Mouse (Mus musculus) embryo, embryonic 10.5 days (tissue): ENCODE measurements around the gene Mthfs.
"Not testable (repeated sequence)": the region's sequence is repeated elsewhere in the genome, so short reads cannot be mapped to it uniquely, and the experiment has no call there.

Source experiments
- DNase-seq: peaks from one replicate; pipeline ENCODE4 v3.0.0-alpha.2; 2015; ENCODE audit warnings: low spot score

Gene Mthfs

DNA sequence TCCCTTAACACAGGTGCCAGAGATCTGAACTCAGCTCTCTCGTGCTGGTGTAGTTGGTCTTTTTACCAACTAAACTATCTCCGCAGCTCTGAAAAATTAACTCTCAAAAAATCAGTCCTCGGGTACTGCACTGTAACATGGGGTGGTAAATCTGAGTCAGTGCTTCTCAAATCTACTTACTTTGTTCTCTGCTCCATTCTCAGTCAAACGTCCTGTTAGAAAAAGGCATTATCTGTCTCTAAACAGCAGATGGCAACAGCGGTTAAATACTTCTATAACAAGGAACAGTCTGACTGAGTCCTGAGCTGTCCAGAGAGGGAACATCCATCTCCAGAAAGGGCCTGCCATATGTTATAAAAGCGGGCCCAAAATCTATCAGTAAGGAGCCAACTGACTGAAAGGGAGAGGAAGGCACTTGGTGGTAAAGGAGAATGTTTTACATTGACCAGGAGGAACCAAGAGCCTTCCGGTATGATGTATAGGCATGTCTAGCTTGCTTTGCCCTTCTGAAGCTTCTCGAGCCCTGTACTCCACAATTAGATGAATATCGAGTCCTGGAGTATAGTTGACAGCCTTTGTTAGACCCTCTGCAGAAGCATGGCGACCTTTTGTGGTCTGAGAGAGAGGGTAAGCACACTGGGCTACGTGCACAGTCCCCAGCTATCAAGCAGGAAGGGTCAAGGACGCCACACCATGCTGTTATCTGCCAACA, at the start of gene Mthfs:
Gene Mthfs, plus strand, starts transcription at position 324 of the 712 bp plus-strand sequence.
- DNase-seq, result peak; percentile 12

DNA sequence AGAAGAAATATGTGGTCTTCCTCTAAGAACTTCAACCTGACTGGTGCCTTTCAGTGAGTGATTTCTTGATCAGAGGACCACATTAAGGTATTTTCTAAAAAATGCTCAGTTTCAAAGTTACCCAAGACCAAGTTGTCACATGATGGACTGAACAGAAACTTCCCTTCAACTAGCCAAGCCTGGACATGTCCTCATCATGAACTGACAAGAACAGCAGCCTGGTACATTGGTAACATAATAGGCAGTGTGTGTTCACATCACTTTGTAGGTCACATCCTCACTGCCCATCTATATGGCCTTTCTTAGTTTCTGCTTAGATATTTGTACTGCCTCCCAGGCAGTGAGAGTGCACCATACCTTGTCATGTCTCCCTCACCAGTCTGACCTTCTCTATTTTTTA, 37.9 kb upstream of the Mthfs start:
- DNase-seq, result not testable (repeated sequence)

DNA sequence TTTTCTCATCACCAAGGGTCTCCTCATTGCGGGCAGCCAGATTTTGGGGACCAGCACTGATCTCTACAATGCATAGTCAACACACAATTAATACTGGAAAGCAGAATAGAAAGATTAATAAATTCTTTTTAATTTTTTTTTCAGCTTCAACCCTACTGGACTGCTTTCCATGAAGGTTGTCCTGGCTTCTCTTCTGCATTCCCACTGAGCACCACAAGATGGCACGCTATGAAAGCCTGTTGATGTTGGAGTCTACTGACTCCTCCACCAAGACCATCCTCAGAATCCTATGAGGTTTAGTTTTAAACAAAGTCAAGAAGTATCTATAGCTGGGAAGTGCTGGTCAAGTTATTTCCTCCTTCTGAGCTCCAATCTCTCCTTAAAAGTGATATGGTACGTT, 31.6 kb upstream of the Mthfs start:
- peak; percentile 39 for DNase-seq

DNA sequence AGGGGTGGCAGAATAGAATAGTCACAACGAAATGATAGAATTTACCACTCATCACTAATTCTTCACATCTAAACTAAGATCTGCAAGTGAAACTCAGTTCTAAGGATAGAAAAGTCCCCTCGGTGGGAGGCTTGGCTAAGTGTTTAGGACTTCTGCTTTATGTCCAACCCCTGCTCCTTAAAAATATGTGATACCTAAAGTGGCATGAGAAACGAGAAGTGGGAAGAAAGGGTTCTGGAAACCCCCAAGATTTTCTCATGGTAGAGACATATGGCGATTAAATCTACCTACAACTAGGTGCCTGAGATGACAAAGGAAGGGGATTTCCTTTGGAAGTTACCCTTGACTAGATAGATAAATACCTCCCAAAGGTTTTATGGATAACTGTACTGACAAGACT, 31.0 kb upstream of the Mthfs start:
- not testable (repeated sequence) for DNase-seq

DNA sequence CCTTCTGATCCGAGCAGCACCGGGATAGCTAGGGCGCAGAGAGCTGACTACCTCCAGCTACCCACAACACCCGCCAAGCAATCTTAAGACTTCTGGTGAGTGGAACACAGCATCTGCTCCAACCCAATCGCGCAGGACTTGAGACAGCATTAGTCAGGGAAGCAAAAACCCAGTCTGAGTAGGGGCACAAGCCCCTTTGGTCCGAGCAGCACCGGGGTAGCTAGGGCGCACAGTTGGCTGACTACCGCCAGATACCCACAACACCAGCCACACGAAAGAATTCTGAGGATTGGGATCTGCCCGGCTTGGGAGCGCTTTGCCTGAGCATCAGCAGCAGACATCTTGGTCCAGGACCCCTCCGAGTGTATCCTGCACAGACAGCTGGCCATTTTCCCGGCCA, 23.5 kb upstream of the Mthfs start:
- DNase-seq, result not testable (repeated sequence)

DNA sequence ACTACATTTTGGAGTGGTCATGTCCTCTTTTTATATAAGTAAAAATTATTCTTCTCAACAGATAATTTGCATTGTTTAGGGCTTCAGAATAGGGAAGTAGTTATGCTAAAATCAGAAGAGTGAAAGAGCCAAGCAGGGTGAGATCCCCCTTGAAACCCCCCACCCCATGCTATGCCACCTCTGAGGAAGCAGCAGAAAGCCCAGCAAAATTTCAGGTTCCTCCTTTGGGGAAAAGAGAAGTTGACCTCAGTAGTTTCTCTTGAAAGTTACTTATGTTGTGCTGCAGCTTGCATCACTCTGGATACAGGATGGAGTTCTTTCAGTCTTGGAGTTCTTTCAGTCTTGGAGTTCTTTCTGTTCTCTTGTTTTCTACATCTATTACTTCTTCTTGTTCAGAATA, 15.0 kb upstream of the Mthfs start:
- DNase-seq, result not testable (repeated sequence)

DNA sequence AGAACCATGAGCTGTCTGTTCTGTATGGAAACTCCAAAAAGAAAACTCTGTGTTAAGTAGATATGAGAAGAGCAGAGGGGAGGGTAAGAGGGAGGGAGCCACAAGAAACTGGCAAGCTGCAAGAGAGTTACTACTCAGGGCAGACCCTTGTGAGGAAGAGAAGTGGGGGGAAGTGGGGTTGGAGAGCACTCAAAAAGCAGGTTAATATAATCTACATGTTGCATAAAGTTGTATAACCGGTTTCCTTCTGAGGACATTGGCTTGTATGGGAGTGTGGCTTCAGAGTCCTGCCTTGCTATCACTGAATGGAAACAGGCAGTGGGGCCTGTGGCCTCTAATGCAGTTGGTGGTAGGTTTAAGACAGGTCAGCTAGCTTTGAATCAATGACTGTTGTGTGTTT, 13.0 kb upstream of the Mthfs start:
- DNase-seq, result not testable (repeated sequence)

DNA sequence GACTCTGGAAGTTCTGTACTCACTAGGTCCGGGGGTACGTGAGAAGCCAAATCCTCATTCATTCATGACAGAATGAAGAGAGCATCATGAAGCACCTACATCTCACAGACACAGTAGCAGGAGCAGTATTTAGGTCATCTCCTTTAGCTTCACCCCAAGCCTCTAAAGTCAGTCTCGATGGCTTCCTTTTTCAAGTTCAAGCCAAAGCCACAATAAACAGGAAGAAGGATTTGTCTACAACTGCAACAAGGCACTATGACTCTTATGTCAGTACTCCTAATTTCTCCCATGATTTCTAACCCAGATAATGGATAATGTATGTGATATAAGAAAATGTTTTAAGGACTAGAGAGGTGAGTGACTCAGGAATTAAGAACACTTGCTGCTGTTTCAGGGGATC, 12.1 kb upstream of the Mthfs start:
- DNase-seq, result not testable (repeated sequence)

DNA sequence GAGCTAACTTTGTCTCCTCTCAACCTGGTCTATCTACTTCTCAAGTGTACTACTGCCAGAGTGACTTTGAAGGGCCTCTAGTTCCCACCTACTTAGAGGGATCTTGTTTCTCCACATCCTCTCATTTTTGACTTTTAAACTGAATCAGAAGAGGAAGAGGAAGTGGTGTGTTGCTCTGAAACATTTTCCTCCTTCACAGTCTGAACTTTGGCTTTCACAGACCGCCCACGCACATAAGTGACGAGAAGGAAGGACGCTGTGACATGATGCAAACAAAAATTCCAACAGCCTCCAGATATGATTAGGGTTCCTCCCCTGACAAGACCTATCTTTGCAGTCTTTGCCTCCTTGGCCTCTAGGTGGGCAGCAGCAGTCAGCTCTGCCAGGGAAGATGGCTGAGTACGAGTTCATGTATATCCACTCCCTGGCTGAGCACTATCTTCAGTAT, 11.5 kb upstream of the Mthfs start, which contains the start of the genes Bcl2a1b and Gm29094:
Gene Bcl2a1b, plus strand, starts transcription at position 241 of the 448 bp plus-strand sequence.
Gene Gm29094, plus strand, starts transcription at position 411 of the 448 bp plus-strand sequence.
- not testable (repeated sequence) for DNase-seq

DNA sequence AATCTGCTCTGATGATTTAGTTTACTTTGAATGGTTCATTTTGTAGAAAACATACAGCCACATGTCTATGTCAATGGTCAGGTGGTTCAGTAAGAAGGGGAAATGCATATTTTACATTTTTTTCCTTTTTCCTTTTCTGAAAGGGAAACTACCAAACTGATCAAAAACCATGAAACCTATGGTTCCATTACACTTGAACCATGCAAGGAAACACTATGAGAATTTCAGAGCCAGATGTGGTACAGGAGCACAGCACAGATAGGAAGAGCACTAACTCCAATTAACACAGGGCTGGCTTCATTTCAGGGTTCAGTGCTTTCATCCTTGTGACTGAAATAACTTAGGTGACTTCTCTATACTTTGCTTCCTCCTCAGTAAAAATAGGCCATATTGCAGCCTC, 8.2 kb upstream of the Mthfs start:
- DNase-seq, result not testable (repeated sequence)

DNA sequence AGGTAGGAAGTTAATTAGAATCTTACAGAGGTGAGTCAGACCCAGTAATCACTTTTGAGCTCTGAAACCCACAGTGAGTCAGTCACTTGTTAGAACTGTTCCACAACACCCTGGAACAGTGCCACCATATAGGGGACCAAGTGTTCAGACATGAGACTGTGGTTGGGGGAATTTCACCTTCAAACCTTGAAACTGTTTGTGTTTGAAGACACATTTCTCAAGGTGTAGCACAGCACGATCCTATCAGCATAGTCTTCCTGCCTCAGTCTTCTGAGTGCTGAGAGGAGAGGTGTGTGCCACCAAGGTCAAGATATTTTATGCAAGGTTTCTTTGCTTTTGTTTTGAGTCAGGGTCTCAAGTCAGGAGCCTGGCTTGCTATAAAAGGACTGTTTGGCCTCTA, 1.5 kb upstream of the Mthfs start:
- not testable (repeated sequence) for DNase-seq

DNA sequence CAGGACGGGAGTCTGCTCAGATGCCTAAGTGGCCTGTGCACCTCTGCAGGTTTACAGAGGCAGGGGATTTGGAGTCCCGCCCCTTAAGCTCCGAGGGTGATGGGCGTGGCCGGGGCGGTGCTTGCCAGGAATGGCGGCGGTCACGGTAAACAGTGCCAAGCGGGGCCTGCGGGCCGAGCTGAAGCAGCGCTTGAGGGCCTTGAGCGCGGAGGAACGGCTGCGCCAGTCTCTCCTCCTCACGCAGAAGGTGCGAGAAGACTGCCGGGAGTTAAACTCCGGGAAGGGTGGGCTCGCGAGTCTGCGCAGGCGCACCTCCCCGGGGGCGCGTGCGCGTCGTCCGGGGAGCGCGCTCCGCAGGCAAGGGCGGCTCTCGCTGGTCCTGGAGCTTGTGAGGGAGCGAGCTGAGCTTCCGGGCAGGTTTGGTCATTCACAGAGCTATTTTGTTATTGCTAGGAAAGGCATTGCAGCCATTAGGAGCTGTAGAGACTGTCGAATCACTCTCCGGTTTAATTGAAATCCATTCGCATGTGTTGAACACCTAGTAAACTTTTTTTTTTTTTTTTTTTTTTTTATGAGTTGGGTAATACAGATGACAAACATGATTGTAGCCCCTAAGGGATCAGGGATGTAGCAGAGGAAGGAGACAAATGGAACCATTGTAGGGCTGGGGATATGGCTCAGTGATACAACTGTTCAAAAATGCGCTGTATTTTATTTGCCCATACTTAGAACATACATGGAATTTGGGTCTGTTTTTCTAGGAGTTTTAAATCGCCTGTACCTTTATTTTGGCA, 786 bp downstream of the Mthfs start:
- peak; percentile 12 for DNase-seq

DNA sequence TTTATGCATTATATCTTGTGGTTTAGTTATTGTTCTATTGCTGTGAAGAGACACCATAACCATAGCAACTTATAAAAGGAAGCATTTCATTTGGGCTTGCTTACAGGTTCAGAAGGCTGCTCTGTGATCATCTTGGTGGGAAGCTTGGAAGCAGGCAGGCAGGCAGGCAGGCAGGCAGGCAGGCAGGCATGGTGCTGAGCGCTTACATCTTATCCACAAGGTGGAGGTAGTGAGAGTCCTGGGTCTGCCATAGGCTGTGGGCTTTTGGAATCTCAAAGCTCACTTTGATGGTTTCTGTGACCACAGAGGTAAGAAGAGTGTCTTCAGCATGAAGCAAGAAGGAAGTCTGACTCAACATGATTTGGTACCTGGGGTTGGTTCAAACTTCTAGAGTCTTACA, 2.0 kb downstream of the Mthfs start:
- DNase-seq, result peak; percentile 4

DNA sequence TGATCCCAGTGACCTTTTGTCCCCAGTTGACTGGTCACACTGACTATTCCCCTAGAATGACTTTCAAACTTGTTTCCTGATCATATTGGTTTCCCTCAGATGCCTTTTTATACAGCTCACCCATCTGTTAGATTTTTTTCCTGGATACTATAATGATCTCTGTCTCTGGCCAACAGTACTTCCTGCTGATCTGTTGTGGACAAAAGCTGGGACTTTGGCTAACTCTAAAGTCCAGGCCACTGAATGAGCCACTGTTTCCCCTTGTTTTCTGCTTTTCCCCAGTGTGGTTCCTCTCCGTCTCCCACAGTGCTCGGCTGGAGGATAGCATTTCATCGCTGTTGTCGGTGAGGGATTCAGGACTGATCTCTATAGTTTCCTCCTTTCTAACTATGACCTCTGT, 7.7 kb downstream of the Mthfs start:
- not testable (repeated sequence) for DNase-seq

DNA sequence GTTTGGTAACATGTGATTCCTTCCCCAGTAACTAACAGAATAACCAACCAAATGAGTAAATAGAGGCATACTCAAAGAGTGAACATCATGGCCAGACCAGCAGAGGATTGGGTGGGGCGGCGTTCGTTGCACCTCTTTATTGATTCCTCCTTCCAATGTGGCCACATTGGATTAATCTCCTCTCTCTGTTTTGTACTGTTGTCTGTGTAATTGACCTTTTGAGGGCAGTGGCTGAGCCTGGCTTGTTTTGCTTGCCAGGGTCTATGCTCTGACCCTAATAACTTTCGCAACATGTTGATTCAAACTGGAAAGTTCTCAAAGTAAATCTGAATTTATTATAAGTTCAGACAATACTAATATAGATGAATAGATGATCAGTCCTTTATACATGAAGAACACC, 9.2 kb downstream of the Mthfs start:
- not testable (repeated sequence) for DNase-seq

DNA sequence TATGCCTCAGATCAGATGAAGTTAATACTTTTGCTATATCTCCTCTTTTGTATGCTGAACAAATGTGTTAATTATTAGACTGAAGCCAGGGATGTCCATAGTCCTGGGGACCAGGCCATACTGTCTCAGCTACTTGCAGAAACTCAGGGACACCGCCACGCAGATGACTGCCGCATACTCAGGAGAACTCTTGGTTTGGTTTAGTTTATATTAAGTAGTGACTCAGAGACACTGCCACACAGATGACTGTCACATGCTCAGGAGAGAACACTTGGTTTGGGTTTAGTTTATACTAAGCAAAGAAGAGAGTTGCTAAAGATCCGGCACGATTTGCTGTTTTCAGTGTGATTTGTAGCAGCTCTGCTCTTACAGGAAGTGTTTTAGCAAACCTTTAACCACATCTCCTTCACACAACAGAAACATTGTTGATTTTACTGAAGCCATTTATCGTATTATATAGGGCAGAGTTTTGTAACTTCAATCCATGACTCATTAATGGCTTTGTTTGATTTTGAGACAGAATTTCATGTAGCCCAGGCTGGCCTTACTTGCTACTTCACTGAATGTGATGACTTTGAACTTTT, 10.3 kb downstream of the Mthfs start:
- DNase-seq, result not testable (repeated sequence)

DNA sequence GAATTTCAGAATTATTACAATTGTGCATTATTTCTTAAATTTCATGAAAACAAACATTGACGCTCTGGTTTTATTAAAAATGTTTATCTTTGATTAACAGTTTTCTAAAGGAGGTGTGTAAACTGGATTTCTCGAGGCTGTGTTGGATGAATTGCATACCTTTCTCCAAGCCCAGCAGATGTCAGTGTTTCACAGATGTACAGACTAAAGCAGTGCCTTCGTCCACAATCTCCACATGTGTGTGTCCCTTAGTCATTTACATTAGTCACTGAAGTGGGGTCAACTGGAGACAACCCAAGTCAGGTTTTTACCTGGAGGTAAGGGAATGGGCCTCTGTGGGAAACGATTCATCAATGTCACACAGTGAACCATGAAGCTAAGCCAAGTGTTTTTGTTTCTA, 15.6 kb downstream of the Mthfs start:
- DNase-seq, result peak; percentile 43

DNA sequence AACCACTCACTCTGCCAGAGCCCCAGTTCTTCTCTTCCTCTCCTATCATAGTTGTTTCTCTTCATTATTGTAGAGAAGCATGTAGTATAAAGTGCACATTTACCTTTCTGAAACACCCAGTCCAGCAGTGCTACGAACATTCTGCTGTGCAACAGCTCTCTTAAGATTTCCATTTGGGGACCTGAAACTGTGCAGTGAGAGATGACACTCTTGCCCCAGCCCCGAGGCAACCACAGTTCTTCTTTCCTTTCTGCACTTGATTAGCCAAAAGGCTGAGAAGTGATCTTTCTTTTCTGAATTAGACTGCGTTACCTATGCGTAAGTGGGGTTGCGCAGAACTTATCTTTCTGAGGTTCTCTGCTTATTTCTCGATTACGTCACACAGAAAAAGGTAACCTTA, 17.6 kb downstream of the Mthfs start:
- DNase-seq, result no peak

DNA sequence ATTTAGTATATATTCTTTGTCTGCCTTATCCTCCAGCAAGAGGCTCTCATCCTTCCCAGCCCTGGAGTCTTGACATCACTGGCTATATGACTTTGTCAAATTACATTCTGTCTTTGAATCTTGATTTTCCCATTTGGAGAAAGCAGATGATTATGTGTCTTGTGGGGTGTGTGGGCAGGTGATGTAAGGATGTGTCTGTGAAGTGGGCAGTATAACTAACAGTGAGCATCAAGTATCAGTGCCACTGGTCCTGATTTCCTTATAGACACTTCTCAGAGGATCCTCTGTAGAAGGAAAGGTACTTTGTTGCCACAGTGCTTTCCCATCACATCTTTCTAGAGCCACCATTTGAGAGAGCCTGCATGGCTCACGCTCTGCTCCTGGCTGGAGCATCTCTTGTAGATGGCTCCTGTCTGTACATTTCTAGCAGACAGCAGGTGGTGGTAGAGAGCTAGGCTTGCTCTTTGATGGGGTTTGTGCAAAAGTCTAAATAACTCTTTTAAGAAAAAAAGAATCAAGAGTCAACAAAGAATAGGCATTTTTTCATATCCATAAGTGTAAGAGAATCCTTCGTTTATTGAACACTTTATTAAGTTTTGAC, 20.5 kb downstream of the Mthfs start:
- DNase-seq, result not testable (repeated sequence)

DNA sequence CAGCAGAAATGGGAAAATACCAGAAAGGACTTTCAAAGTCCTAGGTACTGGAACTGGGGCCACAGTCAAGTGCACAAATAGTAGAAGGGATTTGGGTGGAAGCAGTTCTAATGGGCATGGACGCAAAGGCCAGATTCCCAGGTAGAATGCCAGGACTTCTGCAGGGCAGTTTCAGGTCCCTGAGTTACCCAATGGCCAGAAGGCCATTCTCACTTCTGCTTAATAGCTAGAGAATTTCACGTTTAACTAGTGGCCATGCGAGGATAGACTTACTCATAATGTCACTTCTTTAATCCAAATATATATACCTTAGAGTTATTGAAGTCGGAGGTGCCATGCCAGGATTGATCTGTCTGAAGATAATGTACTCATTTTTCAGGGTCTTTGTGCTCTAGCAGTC, 26.7 kb downstream of the Mthfs start:
- not testable (repeated sequence) for DNase-seq

DNA sequence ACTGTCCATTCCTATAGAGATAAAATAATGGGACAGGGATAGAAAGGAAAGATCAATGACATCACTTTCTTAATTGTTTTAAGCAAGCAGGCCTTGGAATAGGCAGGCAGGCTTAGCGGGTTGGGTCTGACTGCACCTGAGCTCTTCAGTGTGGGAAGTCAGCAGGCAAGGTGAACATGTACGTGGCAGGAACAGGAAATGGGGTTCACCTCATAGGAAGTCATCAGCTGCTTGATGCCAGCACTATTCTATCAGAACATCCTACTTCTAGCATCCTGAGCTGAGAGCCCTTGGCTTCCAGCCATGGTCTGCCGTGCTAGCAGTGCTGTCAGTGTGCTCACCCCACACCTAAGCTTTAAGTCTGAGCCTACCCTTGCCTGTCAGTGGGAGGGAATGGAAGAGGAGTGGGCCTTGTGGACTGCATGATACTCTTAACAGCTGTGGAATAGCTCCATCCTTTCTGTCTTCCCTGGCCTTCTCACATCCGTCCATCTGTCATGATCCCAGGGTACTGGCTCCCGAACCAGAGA, 28.6 kb downstream of the Mthfs start:
- DNase-seq, result not testable (repeated sequence)

DNA sequence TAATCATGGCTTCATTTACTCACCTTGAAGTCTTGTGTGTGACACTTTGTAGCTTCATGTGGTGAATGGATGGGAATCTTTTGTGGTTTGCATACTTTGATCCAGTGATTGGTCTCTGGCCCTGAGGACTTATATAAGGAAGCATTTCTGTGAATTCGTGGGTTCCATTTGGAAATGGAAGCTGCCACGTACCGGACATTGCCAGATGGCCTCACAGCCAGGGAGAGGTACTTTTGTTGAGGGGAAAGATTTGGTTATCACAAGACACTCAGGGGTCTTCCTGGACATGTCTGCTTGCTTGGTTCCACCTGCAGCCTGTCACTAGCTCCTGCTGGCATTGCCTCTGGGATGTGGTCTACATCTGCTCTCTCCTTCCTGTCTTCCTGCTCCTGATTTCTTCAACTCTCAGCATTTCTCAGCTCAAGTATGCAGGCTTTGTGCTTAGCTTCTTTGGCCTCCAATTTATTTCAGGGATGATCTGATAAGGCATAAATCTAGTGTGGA, 30.1 kb downstream of the Mthfs start:
- DNase-seq, result not testable (repeated sequence)
